Mouse (Mus musculus) layer of hippocampus, postnatal 10 days (tissue): ENCODE measurements around the gene Gm20696. TPM values are rescaled to one million over a fixed set of nuclear protein-coding genes. Genes with fewer than 3 reads are reported as not detected.

Source experiments
- DNase-seq, 2 experiments: peaks; one replicate each; pipeline ENCODE4 v3.0.0; 2021; ENCODE audit warnings: low spot score in 2 of 2
- long read RNA-seq: library from polyadenylated mRNA; stranded (forward); transcript quantifications from one replicate; pipeline ENCODE4 v2.0.0, GENCODE M21; 2023
- total RNA-seq, 2 experiments: library from RNA; stranded (reverse); gene quantifications; 2 replicates each; pipeline ENCODE4 v1.2.3; 2021

Gm20696 gene
- total RNA-seq = 1 to 10 TPM; 7.1 to 8.8 TPM
- long read RNA-seq, partial matches to known transcripts = 0 of 5 reads
- long read RNA-seq, other reads (novel, unspliced or antisense) = 5 of 5 reads

GRCm38 (mm10) chr6:99666318-99667171, at the start of gene Gm20696, which contains the start of gene Eif4e3:
TSS of gene Gm20696 (minus strand) at chr6:99666797.
TSS of gene Eif4e3 (minus strand) at chr6:99666771.
- DNase-seq = peak in 1 of 2 experiments; percentile 45

GRCm38 (mm10) chr6:99715913-99716312, 49.3 kb upstream of the Gm20696 start:
- no peak for DNase-seq

GRCm38 (mm10) chr6:99715191-99715590, 48.6 kb upstream of the Gm20696 start:
- no peak for DNase-seq

GRCm38 (mm10) chr6:99713256-99713655, 46.7 kb upstream of the Gm20696 start:
- no peak for DNase-seq

- DNase-seq = no peak
Measured at GRCm38 (mm10) chr6:99711576-99712101, 45.0 kb upstream of the Gm20696 start.

- no peak for DNase-seq
Measured at GRCm38 (mm10) chr6:99700484-99700883, 33.9 kb upstream of the Gm20696 start.

GRCm38 (mm10) chr6:99692916-99693841, 26.6 kb upstream of the Gm20696 start:
- peak; percentile 30 to 61 for DNase-seq

- DNase-seq = peak; percentile 59 to 70
Measured at GRCm38 (mm10) chr6:99692206-99692915, 25.8 kb upstream of the Gm20696 start, which contains the start of gene Gpr27. TSS of gene Gpr27 (plus strand) at chr6:99692679.

GRCm38 (mm10) chr6:99691666-99692205, 25.1 kb upstream of the Gm20696 start:
- no peak for DNase-seq

GRCm38 (mm10) chr6:99688513-99688912, 21.9 kb upstream of the Gm20696 start:
- DNase-seq = no peak

- DNase-seq = no peak
Measured at GRCm38 (mm10) chr6:99684899-99685298, 18.3 kb upstream of the Gm20696 start.

- DNase-seq = no peak
Measured at GRCm38 (mm10) chr6:99683974-99684373, 17.4 kb upstream of the Gm20696 start.

GRCm38 (mm10) chr6:99678108-99678507, 11.5 kb upstream of the Gm20696 start:
- peak in 1 of 2 experiments; percentile 46 for DNase-seq

GRCm38 (mm10) chr6:99677325-99677724, 10.7 kb upstream of the Gm20696 start:
- DNase-seq = no peak

- DNase-seq = no peak
Measured at GRCm38 (mm10) chr6:99674482-99674881, 7.9 kb upstream of the Gm20696 start.

GRCm38 (mm10) chr6:99671768-99672167, 5.2 kb upstream of the Gm20696 start:
- DNase-seq = no peak

- DNase-seq = peak; percentile 70 to 76
Measured at GRCm38 (mm10) chr6:99670481-99671119, 4.0 kb upstream of the Gm20696 start.

GRCm38 (mm10) chr6:99669481-99670325, 3.1 kb upstream of the Gm20696 start:
- DNase-seq = peak; percentile 91 to 93

GRCm38 (mm10) chr6:99667290-99667689, 693 bp upstream of the Gm20696 start:
- DNase-seq = no peak
